Mouse (Mus musculus) small intestine, adult 10 weeks (tissue): ENCODE measurements around the gene Gm5926. TPM values are rescaled to one million over a fixed set of nuclear protein-coding genes. Genes with fewer than 3 reads are reported as not detected.

Experiments
- polyA plus RNA-seq: library from polyadenylated mRNA; stranded (reverse); fragments of 350-450 nt; fragmentation: Illumina TruSeq; extraction: RNeasy Lipid Tissue Mini Kit (QIAGEN cat#74804); gene quantifications from one replicate; pipeline ENCODE4 v1.2.3, GENCODE M21; 2014; ENCODE audit warnings: low replicate concordance

Gm5926 gene
- polyA plus RNA-seq, result not detected

GRCm38 (mm10) chrX:32650416-32650815, at the start of gene Gm5926:
TSS of gene Gm5926 (plus strand) at chrX:32650716.

Other genes starting within 250 kb of the Gm5926 start
- not detected for gene Btbd35f1, start 90.7 kb upstream of the Gm5926 start, polyA plus RNA-seq
- gene Btbd35f21, start 75.4 kb downstream of the Gm5926 start, polyA plus RNA-seq, result not detected
- not detected for gene Btbd35f30, start 243.9 kb downstream of the Gm5926 start, polyA plus RNA-seq